Mouse (Mus musculus) fibroblast of lung, adult 2 months (primary cell): ENCODE measurements around the gene Map3k5.
"Not testable (repeated sequence)": the region's sequence is repeated elsewhere in the genome, so short reads cannot be mapped to it uniquely, and the experiment has no call there.

ENCODE experiments used
- DNase-seq: peaks from one replicate; pipeline ENCODE4 v3.0.0-alpha.2; 2011; ENCODE audit warnings: low read depth

The Map3k5 gene

DNA sequence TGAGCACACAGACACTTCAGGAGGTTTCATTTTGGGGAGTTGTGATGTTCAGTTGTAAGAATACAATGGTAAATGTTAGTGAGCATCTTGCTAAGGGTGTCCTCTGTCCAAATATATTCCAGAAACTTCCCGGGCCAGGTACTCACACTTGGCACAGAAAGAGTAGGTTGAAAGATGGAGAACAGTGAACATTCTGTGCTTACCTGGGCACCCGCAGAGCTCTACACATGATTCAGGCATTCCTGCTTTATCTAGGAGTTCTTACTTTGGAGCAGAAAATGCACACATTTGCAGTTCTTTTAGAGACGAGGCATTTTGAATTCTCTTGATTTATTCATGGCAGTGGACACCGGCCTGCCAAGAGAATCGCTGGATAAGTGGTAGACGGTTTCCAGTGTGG is 32.3 kb downstream of the Map3k5 start:
- DNase-seq, result no peak

DNA sequence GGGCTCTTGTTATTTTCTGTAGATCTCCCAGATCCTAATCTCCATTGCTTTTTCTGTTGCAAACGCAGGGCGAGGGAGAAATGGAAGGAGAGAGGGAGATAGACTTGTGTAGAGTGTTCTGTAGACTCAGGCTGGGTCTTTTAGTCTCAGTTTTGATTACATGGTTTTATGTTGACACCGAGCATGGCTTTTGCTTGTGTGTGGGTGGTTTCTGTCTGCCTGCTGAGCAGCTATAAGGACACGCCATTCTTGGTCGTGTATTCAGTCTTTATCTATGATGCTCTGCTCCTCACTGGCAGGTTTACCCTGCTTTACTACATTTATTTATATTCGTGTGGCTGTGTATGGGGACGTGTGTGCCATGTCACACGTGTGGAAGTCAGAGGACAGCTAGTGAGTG is 34.2 kb downstream of the Map3k5 start:
- DNase-seq, result no peak

DNA sequence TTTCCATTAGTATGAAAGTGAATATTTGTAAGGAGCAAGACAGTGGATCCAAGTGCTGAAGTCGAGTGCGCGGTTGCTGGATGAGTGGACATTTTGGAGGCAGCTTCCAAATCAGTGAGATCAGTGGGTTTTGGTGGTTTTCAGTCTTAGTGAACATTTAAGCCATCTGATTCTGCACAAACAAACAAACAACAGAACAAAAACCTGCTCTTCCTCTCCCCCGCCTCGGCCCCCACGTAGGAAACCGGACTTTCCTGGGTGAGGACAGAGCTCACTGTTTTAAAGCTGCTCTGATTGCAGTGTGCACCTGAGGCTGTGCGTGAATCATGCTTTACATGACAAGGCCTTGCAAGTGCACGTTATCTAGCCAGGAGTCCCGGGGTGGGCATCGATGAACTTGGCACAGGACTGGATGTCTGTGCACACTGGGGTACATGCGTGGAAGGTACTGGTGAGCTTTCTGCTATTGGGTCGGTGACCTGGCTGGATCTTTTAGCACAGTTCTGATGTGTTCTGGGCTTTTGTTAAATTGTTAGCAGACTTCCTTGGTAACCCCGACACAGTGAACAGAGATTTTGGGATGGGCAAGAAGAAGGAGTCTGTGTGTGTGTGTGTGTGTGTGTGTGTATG is 35.7 kb downstream of the Map3k5 start:
- DNase-seq, result no peak

DNA sequence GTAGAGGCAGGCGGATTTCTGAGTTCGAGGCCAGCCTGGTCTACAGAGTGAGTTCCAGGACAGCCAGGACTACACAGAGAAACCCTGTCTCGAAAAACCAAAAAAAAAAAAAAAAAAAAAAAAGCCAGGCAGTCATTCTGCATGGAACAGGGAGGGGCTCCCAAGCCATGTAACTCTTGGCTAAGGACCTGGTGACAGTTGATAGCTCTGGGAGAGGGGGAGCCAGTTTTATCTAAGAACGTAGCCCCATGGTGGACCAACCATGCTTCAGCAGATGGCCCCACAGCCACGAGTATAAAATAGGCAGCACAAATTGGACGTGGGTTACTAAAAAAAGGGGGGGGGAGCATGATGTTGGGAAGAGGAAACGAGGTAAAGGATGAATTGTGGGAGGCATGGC is 37.2 kb downstream of the Map3k5 start:
- DNase-seq, result not testable (repeated sequence)

DNA sequence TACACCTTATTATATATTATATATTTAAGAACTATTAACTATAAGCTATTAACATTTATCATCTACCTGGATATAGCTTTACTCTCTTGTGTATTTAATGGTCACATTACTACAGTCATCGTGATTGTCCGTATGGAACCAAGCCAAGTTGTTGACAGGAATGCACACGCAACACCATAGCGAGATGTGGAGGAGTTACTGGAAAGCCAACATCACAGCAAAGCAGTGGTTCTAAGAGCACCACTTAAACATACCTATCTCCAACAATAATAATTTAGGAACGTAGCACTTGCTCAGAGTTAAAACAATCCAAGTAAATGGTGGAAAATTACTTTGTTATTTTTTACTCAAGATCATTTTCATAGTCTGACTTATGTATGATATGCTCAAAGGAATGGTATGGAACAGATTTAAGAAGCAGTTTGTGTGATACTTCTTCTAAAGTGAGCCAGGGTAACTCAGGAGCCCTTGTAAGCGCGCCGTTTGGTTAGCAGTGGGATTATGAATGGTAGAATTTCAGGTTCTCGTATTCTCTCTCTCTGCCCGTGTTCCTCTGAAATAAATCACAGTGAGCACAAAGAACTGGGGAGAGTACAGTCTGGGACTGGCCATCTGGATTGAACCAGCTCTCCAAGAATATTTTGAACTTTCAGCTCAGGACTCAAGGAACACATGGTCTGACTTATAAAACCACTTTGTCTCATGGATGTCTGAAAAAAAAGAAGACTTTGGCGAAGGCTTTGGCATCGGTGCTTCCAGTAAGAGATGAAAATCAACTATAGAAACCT is 39.2 kb downstream of the Map3k5 start:
- DNase-seq, result no peak

DNA sequence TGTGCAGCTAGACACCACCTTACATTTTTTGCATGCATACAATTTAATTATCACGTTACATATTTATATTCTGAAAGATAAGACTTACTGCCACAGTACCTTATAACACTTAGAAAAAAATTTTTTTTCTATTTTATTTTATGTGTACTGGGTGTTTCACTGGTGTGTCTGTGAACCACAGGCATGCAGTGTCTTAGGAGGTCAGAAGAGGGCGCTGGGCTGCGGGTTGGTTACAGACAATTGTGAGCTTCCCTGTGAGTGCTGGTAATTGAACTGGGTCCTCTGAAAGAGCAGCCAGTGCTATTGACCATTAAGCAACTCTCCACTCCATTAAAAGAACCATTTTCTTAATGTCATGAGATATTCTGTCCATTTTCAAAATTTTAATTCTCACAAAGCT is 43.3 kb downstream of the Map3k5 start:
- no peak for DNase-seq

DNA sequence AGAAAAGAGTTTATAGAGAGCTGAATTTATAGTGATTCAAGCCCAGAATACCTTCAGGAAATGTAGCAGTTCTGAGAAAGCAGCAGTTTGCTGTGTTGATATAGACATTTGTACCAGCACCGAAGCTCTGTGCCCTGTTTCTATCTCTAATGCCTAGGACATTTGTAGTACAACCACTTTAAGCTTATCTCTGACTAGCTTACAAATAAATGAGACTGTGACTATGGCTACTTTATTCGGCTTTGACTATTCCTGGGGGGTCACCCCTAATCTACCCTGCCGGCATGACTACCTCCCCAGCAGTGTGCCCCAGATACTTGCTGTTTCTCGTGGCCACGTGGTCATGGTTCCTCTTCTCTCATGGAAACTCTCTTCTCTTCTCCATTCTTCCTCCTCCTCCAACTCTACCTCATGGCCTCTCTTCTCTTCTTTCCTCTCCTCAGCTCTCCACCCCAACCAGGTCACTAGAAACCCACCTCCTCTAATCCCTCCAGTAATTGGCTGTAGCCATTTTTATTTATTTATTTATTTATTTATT is 44.5 kb downstream of the Map3k5 start:
- DNase-seq, result no peak

DNA sequence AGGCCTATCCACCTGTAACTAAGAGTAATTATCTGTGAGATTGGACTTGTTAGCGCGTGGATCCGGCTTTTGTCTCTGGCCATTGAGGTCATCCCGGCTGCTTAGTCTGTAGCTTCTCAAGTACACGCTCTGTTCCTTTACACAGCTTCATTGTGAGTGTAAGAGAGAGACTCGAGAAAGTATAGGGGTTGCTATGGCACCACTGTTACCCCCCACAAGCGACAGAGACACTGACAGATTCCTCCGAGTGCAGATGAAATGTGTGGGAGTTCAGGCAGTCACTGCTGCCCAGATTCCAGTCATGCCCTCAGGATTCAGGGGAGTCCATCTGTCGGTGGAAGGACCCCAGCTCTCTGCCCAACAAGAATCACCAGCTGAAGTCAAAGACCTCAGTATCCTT is 53.5 kb downstream of the Map3k5 start:
- DNase-seq, result no peak

DNA sequence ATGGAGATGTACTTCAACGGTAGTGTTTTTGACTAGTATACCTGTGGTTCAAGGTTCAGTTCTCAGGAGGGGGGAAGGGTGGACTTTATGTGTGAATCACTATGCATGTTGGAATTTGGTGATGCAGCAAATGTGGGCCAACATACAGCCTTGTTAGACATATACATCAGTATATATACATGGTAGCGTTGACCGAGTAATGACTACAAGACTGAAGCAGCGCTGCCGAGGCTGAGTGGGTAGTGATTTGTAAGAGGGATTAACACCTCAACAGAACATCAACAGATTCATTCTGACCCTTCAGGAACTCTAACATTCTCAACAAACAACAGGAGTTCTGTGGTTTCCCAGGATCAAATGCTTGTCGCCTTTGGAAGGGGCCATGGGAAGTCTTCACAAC is 55.7 kb downstream of the Map3k5 start:
- DNase-seq, result no peak

DNA sequence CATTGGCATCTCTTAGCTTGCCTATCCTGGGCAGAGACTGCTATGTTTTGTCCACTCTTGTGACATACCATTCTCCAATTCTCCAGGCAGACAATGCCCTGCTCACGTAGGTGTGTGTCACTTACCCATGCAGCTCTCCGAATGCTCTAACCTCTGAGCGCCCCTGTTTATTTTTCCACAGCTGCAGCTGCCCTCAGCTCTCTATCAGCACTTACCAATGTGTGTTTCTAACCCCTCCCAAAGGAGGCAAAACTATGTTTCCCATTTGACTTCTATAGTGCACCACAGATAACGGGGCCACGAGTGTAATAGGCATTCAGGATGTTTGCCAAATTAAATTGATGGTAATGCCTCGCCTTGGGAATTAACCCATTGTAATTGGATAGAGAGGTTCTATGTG is 56.4 kb downstream of the Map3k5 start:
- DNase-seq, result no peak

DNA sequence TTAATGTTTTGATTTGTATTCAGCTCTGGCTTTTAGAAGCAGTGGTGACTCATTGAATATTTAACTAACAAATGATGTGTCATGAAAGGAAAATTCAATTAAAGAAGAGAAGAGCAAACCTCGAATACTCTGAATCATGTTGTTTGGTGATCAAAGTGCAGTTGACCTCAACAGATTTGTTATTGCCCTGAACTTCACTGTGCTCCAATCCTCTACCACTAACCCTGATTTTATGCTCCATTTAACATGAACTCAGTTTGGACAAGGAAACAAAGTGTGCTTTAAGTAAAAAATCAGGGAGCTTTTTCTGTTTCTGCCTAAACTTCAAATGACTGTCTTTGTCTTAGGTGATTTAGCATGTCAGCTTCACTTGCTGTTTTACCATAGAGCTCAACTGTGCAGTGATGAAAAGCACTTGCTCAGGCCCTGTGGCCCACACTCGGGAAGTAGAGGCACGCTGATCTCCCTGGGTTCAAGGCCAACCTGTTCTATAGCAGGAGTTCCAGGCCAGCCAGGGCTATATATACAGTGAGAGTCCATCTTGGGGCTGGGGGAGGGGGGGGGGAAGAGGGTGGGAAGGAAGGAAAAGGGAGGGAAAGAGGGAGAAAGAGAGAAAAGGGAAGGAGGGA is 57.1 kb downstream of the Map3k5 start:
- DNase-seq, result no peak

DNA sequence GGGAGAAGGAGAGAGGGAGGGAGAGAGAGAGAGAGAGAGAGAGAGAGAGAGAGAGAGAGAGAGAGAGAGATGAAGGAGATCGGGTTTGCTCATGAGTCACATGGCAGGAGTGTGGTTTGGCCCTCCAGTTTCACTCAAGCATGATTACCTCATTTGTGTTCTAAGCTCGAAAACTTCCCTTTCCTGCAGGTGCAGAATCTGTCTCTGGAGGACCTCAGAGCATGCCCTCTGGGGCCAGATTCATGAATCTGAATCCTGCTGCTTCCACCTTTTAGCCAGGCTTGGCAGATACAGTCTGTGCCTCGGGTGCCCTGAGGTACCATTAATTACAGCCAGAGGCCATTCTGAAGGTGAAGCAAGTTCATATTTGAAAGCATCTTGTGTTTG is 57.6 kb downstream of the Map3k5 start:
- DNase-seq, result no peak

DNA sequence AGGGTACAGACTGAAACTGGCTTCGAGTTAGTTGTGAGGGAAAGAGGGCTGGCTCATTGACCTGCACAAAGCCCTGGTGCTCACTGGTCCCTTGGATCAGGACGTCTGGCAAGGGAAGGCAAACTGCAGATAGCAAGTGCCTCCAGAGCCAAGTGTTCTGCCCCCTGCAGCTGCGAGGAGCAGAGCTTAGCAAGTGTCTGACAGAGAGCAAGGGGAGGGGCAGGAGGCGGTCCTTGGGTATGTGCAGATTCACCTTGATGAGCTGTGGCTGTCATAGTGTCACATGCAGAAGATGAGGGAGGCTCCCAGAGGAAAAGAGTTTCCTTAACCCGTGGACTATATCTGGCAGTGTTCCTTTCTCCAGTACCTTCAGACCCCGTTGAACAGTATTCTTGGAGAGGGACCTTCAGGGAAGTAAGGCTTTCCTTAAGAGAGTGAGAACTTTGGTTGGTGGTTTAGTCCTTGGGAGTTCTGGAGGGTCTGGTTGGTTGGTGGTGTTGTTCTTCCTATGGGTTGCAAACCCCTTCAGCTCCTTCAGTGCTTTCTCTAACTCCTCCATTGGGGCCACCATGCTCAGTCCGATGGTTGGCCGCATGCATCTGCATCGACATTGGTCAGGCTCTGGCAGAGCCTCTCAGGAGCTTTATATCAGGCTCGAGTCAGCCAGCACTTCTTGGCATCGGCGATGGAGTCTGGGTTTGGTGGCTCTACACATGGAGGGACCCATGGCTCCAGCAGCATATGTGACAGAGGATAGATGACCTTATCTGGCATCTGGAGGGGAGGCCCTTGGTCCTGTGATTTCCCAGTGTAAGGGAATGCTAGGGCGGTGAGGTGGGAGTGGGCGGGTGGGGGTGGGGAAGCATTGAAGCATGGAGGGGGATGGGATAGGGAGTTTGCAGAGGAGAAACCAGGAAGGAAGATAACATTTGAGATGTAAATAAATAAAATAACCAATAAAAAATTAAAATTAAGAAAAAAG is 60.5 kb downstream of the Map3k5 start:
- DNase-seq, result no peak

DNA sequence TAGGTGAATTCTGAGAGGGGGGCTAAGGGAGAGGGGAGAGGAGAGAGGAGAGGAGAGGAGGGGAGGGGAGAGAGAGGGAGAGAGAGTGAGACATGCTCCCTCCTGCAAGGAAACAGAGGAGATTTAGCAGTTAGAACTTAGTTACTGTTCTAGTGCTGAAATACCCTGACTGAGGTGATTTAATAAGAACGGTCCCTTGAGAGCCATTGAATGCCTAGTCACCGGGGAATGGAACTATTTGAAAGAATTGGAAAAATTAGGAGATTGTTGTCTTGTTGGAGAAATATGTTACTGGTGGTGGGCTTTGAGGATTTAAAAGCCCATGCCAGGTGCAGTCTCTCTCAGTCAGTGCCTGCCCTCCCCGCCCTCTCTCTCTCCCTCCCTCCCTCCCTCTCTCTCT is 61.9 kb downstream of the Map3k5 start:
- DNase-seq, result no peak

DNA sequence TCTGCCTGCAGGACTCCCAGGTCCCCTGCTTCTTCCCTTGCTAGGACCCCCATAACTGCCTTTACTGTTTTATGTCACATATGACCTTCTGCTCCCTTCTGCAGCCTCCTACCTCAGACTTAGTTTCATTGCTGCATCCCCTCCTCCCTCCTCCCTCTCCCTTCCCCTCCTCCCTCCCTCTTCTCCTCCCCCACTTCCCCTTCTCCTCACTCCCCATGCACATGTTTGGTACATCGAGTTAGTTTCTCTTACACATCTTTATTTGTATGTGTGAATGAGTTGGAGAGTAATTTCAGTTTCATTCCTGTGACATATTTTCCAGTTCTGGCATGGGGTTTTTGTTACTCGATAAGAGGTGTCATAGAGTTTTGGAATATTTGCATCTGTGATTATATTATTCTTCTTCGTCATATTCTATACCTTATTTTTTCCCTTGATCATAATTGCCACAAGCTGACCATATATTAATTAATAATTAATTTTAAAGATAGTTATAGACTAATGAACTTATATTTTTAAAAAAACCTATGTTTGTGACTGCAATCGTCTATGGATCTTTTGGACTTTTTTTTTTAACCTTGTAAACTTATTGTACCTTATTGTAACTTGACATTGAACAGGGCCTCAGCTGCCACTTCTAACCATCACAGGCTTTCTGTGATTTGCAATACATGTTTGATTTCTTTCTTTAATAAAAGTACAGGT is 65.6 kb downstream of the Map3k5 start:
- DNase-seq, result no peak

DNA sequence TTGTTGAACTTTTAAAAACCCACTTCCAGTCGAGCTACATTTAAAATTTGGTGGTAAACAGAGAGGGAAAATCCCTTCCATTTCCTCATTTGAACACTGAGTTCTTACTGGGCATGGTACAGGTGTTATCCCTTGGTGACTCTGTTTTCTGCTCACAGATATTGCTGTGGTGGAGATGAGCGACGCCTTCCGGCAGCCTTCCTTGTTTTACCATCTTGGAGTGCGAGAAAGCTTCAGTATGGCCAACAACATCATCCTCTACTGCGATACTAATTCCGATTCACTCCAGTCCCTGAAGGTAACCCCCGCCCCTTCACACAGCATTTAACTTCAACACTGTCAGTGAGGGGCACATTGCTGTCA is 66.1 kb downstream of the Map3k5 start:
- DNase-seq, result no peak

DNA sequence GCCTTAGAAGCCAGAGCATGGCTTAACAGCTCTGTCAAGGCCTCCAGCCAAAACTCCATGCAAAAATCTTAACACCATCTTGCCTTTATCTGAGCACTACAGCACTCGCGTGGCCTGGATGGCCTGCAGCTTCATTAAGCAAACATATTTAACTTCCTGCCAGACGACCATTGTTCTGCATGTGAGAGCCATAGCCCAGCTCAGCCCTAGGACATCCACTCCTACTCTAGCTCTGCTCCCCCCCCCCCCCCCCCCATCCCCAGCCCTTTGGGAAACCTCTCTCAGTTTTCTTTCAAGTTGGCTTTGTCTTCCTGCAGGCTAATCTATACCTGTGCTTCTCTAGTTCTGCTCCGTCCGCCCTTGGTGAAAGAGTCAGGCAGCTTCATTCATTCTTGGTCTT is 67.7 kb downstream of the Map3k5 start:
- DNase-seq, result no peak

DNA sequence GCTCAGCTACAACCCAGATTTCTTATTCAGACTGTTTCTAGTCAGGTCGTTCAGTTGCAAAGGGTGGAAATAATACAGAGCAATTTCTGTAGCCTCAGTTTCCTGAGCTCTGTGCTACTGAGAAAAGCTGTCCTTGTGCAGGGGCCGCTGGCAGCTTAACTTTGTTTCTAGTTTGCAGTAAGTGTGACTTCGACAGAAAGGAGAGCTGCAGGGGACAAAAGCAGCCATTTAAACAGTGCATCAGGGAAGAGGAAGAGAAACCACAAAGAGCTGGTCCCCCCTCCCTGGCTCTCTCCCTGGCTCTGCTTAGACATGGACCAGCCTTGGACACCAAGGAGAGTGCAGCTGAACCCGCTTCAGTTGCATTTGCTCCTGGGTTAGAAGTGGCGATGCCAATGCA is 68.7 kb downstream of the Map3k5 start:
- no peak for DNase-seq

DNA sequence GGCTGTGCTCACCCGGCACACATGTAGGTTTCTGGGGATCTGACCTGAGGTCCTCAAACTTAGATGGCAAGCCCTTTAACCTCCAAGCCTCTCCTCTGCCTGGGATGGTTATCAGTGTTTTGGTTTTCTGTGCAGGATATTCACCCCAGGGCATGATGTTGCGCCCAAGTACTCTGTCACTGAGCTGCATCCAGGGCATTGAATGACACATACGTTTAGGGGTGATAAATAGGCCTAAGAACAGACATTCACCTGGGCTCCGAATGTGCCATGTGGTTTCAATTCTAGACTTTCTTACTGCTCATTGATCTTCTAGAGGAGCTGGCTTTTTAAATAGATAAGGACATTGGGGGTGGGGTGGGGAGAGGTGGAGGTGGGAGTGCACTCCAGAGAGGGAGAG is 70.5 kb downstream of the Map3k5 start:
- DNase-seq, result no peak

DNA sequence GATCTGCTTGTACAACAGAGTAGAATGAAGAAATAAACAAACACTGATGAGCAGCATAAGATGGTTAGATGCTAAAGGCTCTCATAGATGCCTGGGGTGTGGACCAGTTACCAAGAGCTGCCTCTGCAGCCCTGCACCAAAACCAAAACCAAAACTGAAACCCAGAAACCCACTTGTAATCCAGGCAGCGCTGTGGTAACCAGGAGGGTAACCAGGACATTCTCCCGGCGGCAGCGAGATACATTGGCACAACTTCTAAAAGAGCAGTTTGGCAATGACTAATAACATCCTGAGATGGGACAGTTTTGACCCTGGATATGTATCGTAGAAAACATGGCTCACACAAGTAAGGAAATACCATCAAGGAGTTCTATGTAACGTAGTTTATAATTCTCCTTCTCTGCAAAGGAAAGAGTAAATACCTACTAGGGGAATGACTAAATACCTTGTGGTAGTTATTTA is 71.2 kb downstream of the Map3k5 start:
- no peak for DNase-seq

DNA sequence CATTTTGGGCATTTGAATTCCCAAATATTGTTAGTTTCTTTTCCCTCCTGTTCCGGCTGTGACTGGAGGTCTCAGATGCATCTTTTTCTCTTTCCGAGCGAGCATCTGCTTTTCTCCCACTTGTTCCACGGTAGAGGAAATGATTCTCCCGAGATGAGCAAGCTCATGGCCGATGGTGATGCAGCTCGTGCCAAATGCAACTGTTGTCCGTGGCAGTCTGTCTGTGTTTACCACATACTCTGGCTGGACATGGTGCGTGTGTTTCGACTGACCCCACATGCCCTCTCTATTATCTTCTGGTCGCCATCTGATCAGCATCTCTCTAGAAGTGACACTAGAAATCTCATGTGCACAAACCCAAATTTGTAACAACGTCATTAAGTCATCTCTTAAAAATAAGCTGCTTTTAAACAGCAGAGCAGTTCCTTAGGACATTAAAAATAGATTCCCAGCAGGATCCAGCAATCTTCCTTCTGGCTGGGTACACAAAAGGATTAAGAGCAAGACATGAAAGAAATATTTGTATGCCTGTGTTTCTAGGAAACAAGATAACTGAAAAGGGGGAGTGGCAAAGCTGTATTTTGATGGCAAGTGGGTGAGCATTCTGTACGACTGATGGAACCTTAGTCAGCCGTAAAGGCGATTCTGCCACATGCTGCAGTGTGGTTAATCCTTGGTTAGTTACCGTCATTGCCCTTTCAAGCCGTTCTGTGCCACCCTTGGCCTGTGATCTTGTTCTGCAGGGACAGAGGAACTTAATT is 72.2 kb downstream of the Map3k5 start:
- DNase-seq, result no peak
